Mouse (Mus musculus): ENCODE results near the gene Dppa2. TPM values are rescaled to one million over a fixed set of nuclear protein-coding genes. Genes with fewer than 3 reads are reported as not detected.
"Not testable (repeated sequence)": the region's sequence is repeated elsewhere in the genome, so short reads cannot be mapped to it uniquely, and the experiment has no call there.

Gene Dppa2
- not detected for total RNA-seq (2021)

- DNase-seq: no peak
Observed at GRCm38 (mm10) chr16:48303509-48303908, at the start of gene Dppa2. Dppa2 (plus strand) TSS chr16:48303908.

- no peak for DNase-seq
Observed at GRCm38 (mm10) chr16:48254584-48254983, 49.1 kb upstream of the Dppa2 start.

DNA sequence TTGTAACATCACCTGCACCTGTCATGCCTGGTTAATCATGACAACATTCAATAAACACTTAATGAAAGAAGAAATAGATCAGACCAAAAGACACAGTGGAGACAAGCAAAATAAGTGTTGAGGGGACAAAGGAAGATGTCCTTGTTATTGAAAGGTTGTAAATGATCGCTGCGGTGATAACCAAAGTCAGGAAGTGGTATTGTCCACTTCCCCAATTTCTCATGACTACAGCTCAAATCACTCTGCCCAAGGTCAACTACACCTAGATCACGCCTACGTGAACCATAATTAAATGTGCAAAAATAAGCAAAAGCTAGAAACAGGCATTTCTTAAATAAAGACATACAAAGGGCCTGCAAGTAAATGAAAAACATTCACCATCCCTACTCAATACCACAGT lies 44.2 kb upstream of the Dppa2 start:
- no peak for DNase-seq

DNA sequence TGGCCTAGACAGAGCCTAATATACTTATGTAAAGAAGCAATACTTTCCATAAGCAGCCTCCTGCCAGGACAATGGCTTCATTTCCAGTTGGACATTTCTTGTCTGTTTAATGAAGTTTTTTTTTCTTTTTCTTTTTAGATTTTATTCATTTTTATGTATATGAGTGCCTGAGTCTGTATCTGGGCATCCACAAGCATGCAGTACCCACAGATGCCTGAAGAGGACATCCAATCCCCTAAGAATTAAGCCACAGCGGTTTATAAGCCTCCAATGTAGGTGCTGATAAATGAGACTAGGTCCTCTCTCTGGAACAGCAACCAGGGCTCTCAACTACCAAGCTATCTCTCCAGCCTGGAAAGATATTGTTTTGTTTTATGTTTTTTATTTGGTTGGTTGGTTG lies 40.8 kb upstream of the Dppa2 start:
- no peak for DNase-seq

GRCm38 (mm10) chr16:48265856-48266255 lies 37.9 kb upstream of the Dppa2 start:
- DNase-seq: no peak

- no peak for DNase-seq
Observed at GRCm38 (mm10) chr16:48276940-48277339, 26.8 kb upstream of the Dppa2 start.

DNA sequence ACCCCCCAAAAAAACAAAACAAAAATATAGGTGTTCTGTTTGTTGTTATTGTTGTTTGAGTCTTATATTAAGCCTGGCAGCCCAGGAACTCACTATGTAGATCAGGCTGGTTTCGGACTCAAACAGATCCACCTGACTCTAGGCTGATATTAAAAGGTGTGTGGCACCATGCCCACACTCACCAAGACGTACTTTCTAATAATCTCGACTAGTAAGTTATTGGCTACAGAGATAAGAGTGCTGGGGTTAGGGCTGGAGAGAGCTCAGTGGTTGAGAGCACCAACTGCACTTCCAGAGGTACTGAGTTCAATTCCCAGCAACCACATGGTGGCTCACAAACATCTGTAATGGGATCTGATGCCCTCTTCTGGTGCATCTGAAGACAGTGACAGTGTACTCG lies 22.8 kb upstream of the Dppa2 start:
- no peak for DNase-seq

DNA sequence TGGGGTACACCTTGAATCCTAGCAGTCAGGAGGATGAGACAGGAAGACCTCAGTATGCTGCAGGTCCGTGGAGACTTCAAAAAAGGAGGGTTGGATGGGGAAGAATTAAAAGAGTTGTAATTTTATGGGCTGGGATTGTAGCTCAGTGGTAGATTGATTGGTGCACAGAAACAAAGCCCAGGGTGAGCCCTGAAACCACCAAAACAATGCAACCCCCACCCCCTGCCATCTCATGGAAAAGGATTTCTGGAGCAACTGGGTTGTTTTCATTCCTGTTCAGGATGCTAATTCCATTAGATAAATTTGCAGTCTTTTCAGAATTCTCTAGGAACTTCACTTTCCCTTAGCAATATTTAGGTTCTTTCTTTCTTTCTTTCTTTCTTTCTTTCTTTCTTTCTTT lies 20.9 kb upstream of the Dppa2 start:
- no peak for DNase-seq

- no peak for DNase-seq
Observed at GRCm38 (mm10) chr16:48283517-48283916, 20.2 kb upstream of the Dppa2 start, which contains the start of gene Dppa4. Dppa4 (plus strand) TSS chr16:48283733.

- no peak for DNase-seq
Observed at GRCm38 (mm10) chr16:48285517-48285916, 18.2 kb upstream of the Dppa2 start.

- DNase-seq: no peak
Observed at GRCm38 (mm10) chr16:48297384-48298136, 6.1 kb upstream of the Dppa2 start.

- DNase-seq: no peak
Observed at GRCm38 (mm10) chr16:48299884-48300283, 3.8 kb upstream of the Dppa2 start.

GRCm38 (mm10) chr16:48303983-48304382 lies 275 bp downstream of the Dppa2 start:
- no peak for DNase-seq

DNA sequence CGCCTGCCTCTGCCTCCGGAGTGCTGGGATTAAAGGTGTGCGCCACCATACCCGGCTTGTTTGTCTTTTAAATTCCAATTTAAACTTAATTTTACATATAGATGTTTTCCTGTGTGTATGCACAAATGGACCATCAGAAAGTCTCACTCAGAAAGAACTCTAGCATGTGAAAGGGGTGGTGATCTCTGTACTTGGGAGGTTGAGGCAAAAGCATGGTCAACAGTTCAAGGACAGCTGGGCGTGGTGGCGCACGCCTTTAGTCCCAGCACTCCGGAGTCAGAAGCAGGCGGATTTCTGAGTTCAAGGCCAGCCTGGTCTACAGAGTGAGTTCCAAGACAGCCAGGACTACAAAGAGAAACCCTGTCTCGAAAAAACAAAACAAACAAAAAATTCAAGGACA lies 5.2 kb downstream of the Dppa2 start:
- DNase-seq: not testable (repeated sequence)

- no peak for DNase-seq
Observed at GRCm38 (mm10) chr16:48309912-48310630, 6.4 kb downstream of the Dppa2 start.

GRCm38 (mm10) chr16:48315294-48315693 lies 11.6 kb downstream of the Dppa2 start:
- no peak for DNase-seq

DNA sequence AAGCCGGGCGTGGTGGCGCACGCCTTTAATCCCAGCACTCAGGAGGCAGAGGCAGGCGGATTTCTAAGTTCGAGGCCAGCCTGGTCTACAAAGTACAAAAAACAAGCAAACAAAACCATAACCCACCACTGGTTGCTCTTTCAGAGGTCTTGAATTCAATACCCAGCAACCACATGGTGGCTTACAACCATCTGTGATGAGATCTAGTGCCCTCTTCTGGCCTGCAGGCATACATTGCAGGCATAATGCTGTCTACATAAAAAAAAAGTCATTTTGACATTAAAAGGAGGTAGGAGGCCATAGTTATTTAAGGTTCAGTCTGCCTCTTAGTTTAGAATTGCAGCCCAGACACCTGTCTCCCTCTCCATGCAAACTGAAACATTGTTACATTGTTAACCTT lies 17.1 kb downstream of the Dppa2 start:
- DNase-seq: no peak

- DNase-seq: no peak
Observed at GRCm38 (mm10) chr16:48323133-48323532, 19.4 kb downstream of the Dppa2 start.

- no peak for DNase-seq
Observed at GRCm38 (mm10) chr16:48323602-48324345, 20.1 kb downstream of the Dppa2 start.

GRCm38 (mm10) chr16:48326903-48327302 lies 23.2 kb downstream of the Dppa2 start:
- no peak for DNase-seq

DNA sequence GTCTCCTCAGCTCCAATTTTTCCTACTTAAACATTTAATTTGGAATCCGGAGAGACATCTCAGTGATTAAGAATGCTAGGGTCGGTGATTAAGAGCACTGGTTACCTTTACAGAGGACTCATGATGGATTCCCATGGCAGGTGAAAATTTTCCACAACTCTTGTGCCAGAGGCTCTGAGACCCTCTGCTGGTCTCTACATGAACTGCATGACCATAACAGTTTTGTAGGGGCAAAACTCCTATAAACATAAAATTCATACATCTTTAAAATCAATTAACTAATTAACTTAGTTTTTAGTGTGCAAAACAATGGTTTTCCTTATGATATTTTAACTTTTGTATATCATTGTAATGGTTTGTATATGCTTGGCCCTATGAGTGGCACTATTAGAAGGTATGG lies 24.7 kb downstream of the Dppa2 start:
- no peak for DNase-seq

- no peak for DNase-seq
Observed at GRCm38 (mm10) chr16:48331822-48332221, 28.1 kb downstream of the Dppa2 start.

GRCm38 (mm10) chr16:48335326-48335725 lies 31.6 kb downstream of the Dppa2 start:
- no peak for DNase-seq
